Mouse (Mus musculus): ENCODE measurements around the gene Nmnat2.

The Nmnat2 gene

DNA sequence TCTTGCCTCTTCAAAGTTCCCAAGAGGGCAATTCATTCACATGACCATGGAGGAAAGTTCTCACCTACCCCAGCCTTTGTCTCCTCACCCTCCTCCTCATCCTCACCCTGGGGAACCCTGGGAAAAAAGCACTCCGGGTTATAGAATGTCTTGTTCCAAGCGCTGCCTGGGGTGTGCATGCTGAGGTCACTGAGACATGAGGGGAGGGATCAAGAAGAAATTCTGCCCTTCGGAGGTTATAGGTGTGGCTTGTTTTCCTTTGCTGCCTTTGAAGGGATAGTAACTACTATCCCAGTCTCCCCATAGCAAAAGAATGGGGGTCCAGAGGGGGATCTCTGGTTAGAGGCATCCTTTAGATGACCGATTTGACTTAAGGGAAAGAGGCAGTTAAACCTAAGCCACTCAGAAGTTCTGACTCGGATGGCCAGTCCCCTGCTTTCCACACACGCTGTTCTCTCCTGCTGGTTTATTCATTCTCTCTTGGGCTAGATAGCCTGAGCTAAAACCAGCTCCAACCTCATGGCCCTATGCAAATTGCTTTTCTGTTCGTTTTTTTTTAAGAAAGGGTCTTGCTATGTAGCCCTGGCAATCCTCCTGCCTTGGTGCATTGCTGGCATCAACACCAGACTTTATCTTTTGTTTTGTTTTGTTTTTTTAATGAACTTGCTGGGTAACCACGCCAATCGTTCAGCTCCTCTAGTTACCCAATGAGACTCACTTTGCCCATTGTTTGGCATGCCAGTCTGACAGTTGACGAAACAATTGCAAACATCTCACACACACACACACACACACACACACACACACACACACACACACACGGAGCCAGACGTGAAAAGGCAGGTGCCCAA lies 139.7 kb downstream of the Nmnat2 start:
- no peak for DNase-seq (ENCODE audit: low read depth)

DNA sequence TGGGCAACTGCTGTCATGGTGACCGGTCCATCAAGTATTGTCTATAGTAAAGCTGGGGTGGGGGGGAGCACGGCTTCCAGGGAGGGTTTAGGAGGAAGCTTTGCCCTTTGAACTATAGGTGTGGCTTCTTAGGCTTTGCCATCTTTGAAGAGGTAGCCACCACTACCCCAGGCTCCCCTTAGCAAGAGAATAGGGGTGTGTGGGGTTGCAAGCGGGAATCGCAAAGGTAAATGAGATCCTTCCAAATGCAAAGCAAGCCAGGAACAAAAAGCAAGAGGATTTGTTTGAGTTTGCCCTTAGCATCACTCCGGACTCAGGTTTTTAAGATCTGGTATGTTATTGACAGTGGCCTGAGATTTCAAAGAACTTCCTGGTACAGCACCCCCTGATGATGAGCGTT lies 140.5 kb downstream of the Nmnat2 start:
- no peak for DNase-seq (ENCODE audit: low read depth)

DNA sequence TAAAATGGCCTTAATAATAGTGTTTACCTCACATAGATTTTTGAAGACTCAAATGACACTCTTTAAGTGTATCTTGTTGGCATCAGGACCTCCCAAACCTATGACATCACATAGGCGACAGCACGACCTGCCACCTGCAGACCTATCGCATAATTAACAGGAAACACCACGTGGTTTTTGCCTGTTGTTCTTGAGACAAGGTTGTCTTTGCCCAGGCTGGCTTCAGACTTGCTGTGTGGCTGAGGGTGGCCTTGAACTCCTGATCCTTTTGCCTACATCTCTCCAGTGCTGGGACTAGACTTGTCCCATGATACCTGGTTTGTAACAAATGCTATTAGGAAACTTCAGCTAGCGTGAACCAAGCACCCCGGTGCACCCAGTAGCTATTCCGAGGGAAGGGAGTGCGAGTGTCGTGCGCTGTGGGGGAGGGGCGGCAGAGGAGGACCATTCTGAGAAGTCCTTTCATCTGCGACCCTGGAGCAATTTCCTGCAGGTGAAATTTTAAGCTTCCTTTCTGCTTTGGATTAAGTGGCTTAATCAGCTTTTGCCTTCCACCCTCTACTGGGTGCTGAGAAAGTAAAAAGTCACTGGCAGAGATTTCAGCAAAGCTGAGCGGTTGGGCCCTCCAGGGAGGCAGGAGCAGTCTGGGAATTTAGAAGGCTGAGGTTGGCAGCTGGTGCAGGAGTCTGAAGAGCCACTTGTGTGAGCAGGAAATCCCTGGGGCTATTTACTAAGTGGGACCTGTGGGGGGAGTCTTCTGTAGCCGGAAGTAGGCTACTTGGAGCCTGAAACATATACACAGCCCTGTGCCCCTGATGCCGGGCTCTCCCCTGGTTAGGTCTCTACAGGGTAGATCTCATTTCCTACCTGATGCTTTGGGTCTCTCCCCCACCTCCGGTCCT lies 141.3 kb downstream of the Nmnat2 start:
- no peak for DNase-seq (ENCODE audit: low read depth)

DNA sequence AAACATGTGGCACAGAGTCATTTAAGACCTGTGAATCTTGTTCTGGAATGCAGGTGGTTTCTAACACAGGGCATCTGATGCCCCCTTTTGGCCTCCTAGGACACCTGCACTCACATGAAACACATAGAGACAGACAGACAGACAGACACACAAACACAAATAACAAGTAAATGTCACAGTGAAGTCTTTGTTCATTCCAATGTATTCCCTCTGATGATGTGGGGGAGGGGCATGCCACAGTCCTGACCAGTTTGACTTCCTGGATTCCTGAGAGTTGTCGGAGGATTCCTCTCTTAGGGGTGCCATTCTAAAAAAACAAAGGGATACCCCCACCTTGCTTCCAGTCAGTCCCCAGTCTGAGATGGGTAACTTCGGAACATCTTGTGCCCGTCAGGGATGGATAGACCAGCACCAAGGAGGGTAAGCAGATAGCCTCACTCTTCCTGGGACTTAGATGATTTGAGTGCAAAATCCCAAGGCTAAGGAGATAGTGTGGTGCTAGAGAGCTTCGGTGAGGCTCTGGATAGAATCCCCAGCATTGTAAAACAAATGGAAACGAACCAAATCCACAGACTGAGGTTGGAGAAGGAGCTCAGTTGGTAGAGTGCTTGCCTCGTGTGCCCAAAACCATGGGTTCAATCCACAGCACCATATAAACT lies 142.4 kb downstream of the Nmnat2 start:
- no peak for DNase-seq (ENCODE audit: low read depth)

DNA sequence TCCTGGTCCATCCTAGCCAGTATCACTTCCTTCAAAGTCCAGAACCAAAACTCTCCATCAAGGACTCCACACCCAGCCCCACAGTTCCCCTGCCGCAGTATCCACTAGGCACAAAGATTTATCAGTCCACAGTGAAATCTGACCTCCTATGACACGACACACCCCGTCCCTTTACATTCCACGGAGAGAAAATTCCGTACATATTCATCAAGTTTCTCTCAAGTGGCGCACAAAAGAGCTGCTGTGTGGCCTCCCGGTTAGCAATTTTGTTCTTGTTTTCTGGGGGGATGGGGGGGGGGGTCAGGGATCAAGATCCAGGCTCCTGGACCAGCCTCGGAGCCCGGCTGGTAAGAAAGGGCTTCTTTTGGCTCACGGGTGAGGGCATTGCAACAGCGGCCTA lies 143.8 kb downstream of the Nmnat2 start:
- no peak for DNase-seq (ENCODE audit: low read depth)

DNA sequence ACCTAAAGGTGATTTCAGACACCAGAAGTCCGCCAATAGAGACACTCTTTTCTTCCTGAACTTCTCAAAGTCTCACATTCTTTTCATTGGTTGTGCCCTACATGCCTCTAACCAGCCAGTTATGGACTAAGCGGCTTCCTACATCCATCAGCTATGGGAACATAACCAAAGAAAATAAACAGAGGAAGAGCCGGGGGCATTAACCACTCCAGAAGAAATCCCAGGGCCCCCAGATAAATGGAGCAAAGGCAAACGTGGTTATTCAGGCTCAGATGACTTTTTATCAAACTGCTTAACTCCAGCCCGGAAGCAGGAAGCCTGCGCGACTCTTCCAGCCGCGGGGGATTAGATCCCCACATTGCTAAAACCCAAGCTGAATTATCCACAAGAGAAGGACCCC lies 146.1 kb downstream of the Nmnat2 start:
- peak; percentile 41 for DNase-seq (ENCODE audit: low read depth)

DNA sequence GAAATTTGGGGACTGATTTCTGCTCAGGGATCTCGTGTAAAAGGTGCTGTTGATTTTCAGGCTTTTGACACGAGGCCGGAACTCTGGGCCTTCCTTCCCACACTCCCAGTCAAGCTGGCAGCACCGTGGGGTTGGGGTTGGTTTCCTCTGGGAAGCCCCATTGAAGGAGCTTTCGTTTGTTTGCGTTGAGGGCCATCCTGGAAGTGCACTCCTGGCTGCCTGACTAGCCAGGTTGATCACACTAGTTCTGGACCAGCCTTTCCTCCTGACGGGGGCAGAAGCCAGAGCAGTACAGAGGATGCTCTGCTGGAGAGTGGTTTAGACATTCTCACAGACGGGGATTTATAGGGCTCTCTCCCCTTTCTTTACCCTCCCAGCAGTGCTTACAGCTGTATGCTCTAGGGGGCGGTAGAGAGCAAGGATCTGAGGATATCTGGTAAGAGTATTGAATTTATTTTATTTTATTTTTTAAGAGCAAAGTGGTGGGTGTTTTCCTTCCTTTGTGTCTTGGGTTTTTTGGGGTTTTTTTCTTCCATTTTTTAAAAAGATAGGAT lies 146.6 kb downstream of the Nmnat2 start:
- DNase-seq (ENCODE audit: low read depth) = peak; percentile 54

DNA sequence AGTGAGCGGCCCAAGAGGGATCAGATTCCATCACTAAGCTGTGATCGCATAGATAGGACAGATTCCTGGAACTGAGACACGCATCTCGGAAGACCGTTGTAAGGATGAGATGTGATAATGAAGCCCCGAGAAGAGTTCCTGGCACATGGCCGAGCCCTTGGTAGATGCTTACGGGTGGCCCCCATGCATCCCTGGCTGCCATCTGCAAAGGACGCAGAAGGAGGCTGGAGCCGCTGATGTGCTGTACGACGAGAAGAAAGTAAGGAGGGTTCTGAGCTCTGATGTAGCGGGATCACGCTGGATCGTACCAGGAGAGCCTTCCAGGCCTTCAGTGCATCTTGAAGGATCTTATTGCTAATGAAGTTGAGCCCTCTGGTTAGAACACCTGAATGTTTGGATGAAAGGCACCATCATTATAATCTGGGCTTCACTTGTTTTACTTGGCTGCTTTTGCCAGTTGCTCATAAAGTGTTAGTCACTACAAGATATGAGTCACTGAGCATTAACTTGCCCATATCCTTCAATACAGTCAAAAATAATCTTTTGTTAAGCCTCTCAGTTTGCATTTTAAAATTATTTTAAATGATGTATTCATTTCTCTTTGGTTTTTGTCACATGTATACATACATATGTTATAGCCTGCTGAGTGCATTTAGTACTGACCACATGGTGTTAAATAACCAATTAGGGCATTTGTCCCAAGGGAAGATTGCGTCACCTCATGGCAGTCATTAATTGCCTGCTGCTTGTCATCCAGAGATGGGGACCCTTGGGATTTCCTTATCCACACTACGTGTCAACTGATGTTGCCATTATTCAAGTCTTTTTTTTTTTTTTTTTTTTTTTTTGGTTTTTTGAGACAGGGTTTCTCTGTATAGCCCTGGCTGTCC lies 147.7 kb downstream of the Nmnat2 start:
- DNase-seq (ENCODE audit: low read depth) = peak; percentile 79

DNA sequence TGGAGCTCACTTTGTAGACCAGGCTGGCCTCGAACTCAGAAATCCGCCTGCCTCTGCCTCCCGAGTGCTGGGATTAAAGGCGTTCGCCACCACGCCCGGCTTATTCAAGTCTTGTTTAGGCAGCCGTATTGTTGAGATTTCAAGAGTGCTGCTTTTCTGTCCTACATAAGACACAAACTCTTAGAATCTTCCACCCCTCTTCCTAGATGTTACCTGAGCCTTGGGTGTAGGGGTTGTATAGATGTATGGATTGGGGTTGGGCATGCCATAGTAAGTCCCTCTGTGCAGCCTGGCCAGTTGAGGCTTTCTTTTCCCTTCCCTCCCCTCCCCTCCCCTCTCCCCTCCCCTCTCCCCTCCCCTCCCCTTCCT lies 148.4 kb downstream of the Nmnat2 start:
- no peak for DNase-seq (ENCODE audit: low read depth)

DNA sequence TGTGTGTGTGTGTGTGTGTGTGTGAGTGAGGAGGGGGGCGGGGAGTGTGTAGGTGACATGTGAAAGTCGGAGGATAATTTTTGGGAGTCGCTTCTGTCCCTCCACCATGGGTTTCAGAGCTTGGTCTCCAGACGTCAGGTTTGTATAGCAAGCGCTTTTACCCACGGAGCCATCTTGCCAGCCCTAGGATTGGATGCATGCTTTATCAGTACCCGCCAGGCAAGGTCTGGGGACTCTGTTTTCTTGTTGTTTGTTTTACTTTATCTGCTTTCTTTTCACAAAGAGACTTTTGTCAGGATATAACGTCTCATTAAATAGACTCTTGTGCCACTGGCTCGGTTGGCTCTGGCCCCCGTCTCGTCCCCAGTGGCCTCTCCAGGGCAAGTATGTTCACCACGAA lies 150.0 kb downstream of the Nmnat2 start:
- no peak for DNase-seq (ENCODE audit: low read depth)

DNA sequence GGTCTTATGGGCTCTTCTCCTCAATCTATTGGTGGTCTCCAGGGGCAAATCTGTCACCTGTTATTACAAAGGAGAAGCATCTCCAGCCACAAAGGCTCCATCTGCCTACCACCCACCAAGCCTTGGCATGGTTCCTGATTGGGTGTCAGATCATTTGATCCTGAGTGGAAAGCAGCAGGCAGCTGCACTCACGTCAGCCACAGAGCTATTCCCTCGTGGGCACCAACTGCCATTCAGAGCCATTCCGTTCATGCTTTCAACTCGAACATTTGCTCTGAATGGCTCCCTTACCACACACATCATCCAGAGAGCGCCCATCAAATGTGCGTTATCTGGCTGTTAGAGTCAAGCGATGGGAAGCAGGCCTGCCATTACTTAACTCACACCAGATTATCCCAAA lies 153.1 kb downstream of the Nmnat2 start:
- no peak for DNase-seq (ENCODE audit: low read depth)

DNA sequence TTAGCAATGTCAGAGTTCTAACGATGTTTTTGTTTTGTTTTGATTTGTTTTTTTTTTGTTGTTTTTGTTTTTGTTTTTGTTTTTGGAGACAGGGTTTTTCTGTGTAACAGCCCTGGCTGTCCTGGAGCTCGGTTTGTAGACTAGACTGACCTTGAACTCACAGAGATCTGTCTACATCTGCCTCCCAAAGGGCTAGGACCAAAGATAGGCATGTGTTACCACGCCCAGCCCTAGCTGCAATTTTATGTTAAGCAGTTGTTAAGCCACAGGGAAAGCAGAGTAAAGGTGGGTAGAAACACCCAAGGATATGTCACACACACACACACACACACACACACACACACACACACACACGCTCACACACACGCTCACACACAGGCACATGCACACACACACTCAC lies 154.6 kb downstream of the Nmnat2 start:
- no peak for DNase-seq (ENCODE audit: low read depth)

DNA sequence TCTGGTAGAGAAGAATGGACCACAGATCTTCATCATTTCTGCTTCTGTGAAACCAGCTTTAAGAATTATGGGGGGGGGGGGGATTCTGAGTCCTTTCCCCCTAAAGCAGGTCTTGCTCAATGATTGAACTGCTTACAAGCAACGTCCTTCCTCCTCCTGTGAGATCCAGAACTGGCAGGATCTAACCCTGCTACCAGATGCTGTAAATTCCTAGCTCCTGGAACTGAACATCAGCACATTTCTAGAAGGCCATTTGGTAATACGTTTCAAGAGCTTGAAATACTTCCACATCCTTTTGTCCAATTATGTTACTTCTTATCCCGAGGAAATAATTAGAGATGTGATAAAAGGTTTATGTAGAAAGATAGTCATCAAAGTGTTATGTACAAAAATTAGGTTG lies 155.0 kb downstream of the Nmnat2 start:
- DNase-seq (ENCODE audit: low read depth) = no peak

DNA sequence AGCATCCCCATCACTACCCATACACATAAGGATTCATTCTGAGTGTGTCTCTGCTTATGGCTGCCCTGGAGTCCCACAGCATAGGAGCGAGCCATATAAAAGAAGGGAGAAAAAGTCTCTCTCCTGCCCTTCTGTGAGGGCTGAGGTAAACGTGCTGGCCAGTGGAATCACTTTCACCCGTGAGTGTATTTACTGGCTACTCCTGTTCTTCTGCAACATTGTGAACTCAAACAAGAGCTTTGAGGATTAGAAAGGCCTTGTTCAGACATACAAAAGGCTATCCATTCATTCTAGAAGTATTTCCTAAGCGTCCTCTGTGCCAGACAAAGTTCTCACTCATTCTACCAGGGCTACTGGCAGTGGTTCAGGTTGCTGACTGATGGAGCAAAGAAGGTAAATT lies 156.8 kb downstream of the Nmnat2 start:
- DNase-seq (ENCODE audit: low read depth) = peak; percentile 74

DNA sequence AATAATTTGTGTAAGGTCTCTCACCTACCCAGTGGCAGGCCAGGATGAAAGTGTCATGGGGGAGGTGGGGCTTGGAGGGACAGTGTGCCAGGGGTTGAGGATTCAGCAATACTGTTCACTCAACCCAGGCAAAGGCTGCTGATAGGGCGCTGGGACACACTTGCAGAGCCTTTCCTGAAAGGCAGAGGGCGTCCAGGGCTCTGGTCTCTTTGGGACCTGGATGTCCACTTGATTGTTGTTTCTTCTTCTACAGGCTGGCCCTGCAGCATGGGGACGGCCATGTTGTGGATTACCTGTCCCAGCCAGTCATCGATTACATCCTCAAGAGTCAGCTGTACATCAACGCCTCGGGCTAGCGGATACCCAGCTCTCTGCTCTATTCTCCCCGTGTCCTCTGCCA lies 160.5 kb downstream of the Nmnat2 start:
- DNase-seq (ENCODE audit: low read depth) = no peak

DNA sequence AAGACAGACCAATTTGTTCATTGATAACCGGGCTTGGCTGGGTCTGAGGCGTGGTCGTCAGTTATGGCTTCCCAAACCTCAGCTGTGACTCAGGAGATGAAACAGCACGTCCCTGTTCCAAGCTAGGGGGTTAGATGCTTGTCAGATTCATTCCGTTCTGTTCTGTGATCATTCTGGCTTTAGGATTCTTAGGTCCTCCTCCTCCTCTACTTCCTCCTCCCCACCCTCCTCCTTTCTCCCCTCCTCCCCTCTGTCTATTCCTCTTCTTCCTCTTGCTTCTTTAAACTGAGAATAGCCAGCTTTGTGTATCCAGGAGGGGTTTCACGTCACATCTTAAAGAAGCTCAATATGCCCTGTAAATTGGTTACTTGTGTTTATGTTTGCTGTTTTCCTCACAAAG lies 165.8 kb downstream of the Nmnat2 start:
- DNase-seq (ENCODE audit: low read depth) = peak; percentile 41

DNA sequence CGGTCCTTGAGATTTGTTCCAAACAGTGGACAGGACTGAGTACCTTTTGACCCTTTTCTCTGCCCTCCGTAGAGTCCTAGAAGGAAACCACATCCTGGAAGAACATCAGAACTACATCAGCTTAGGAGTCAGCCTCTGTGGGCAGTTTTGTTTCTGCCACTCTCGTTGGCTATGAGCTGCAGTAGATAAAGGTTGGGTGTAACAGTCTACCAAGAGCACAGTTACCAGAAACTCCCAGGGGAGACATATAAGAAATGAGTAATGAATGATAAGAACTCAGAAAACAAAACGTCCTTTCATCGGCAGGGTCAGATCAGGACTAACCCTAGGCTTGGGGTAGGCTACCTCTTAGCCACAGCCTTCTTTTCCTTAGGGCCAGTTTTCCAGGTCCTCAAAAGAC lies 166.5 kb downstream of the Nmnat2 start:
- DNase-seq (ENCODE audit: low read depth) = peak; percentile 67

DNA sequence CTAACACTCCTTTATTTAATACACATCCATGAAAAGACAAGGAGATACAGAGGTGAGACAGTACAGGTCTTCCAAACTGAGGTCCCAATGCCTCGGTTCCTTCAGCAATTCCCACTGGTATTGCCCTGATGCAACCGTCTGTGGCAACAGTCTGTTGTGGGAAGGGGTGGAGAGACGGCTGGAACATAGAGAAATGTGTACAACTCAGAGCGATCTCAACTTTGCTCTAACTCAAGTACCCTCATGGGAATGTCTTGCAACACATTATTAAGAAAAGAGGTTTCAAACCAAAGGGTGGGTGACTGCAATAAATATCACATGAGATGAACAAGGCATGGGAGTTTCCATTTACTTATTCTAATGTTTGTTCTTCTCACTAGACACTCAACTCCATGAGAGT lies 168.0 kb downstream of the Nmnat2 start:
- DNase-seq (ENCODE audit: low read depth) = peak; percentile 61

DNA sequence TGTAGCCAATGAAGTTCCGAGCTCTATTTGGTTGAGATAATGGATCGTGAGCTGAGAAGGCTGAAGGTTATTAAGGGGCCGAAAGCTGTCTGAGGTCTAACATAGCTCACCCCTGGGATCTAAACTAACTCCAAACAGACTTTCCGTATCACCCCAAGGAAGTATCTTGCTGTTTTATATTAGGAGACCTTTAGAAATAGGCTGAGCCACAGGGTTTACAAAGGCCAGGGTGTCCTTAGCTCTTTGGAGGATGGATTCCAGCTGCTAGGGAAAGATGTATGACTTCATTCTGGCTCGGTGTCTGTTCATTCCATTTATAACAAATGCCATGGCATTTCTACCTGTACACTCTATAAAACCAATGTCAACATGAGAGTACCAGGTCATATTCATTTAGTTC lies 169.7 kb downstream of the Nmnat2 start:
- no peak for DNase-seq (ENCODE audit: low read depth)

DNA sequence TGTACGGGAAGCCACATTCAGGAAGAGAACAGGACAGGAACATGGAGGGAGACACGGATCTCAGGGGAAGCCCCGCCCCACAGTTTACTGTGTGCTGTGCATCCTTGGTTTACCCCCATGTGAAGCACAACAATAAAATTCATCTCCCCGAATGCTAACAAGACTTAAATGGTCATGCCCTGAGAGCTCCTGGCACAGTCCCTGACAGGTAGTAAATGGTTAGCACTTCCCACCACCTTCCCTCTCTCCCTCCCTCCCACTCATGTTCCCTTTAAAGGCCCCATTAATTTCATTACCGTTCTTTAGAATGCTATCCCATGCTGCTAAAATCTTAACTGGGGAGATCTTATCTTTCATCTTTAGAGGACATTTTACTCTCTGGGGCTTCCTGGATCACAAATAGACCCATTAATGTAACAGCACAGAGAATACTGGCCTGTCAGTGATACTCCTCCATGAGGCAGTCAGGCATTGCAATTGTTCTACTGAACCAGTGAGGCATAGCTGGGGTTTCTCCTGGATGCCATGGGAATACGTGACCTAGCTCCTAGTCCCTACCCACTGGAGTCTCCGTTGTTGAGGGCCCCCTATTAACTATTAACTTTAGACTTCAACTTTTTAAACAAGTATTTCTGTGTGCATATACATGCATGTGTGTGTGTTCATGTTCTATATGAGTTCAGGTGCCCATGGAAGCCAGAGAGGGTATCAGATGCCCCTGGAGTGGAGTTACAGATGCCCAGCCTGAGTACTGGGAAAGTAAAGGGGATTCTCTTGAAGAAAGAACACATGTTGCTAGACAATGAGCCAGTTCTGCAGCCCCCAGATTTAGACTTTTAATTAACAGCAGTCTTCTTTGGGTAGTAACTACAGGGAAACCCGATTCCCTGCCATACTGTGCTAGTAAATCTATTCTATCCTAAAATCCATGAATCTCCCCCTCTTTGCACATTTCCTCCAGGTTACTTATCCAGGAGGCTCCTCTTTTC lies 170.8 kb downstream of the Nmnat2 start:
- DNase-seq (ENCODE audit: low read depth) = no peak

Measured in NIH3T3 (cell line).